Mouse (Mus musculus): Measurements from ENCODE around the gene Mrpl11. TPM values are rescaled to one million over a fixed set of nuclear protein-coding genes. Genes with fewer than 3 reads are reported as not detected.
A peak's percentile ranks its signal among the peaks of the same experiment; 100 is the strongest.
"Not testable (repeated sequence)": the region's sequence is repeated elsewhere in the genome, so short reads cannot be mapped to it uniquely, and the experiment has no call there.

Gene Mrpl11
- total RNA-seq (2021) = 10 to 100 TPM; 70.9 to 73.2 TPM

DNA sequence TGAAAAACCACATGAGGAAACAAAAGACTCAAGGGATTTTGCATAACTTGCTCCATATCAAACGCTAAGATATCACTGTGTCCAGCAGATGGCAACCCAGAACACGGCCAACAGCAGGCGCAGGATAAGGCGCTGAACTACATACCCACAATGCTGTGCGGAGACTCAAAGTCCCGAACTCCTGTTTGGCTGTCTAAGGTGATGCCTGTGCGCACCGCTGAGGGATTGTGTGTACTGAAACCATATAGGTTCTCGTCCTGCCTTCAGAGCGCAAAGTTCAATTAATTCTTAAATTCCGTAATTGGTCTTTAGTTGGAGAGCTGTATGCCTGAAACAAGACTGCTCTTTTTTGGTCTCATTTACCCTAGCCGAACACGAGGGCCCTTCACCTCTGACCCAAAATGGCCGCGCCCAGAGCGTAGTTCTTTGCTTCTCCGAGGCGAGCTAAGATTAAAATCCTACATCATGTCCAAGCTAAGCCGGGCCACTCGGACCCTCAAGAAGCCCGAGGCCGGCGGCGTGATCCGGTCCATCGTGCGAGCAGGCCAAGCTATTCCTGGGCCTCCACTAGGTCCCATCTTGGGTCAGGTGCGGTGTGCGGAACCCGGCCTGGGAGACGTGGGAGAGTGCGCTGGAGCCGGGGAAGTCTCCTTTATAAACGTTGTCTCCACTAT is at the start of gene Mrpl11:
Gene Mrpl11, plus strand, starts transcription at position 220 of the 674 bp plus-strand sequence.
- intact Hi-C loops (cut with DNase I) = loop anchor here (5.0 kb wide), 2 partner anchors 205 to 330 kb away; partner anchors contain the start of gene Rbm4b
- peak; percentile 72 for DNase-seq (ENCODE audit: low spot score)

DNA sequence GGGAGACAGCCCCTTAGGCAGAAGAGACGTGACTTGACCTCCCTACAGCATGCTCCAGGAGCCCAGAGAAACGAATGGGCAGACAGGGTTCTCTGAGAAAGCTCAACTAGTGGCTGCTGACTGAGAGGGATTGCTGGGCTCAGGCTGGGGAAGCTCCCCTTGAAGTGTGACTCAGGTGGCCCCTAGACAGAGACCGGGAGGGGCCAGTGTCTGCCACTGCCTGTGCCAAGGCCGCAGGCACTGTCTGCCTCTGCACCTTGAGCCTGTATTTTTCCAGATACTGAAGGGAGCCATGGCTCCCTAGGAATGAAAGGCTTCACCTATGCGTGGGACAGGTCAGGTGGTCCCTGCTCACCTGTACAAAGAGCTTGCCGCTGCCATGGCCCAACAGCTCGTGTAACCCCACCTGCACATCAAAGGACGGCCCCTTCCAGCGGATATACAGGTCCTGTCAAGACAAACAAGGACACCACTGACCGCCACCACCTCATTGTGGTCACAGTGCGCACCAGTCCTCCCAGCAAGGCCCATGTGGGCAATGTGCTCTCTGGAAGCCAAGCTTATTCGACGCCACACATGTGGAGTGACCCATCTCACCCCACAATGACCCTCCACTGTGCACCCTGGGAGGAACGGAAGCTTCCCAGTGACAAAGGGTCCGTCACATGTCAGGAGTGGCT is 45.9 kb upstream of the Mrpl11 start:
- intact Hi-C loops (cut with DNase I) = no loop called here
- DNase-seq (ENCODE audit: low spot score) = no peak

DNA sequence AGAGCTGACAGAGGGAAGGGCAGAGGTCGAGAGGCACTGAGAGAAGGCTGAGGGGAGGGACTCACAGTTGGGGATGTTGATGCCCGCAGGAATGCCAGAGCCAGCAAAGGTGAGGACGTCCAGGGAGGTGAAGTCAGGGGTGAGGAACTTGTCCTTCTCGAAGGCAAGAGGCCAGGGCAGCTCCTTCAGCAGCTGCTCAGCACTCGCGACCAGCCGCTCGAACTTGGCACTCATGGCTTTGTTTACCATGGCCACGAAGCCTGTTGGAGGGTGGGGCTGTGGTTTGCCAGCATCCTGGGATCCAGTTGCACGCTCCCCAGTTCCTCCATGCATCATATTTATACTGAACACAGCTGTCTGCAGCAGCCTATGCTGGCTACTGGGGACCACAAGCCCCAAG is 45.1 kb upstream of the Mrpl11 start:
- intact Hi-C loops (cut with DNase I) = no loop called here
- DNase-seq (ENCODE audit: low spot score) = no peak

DNA sequence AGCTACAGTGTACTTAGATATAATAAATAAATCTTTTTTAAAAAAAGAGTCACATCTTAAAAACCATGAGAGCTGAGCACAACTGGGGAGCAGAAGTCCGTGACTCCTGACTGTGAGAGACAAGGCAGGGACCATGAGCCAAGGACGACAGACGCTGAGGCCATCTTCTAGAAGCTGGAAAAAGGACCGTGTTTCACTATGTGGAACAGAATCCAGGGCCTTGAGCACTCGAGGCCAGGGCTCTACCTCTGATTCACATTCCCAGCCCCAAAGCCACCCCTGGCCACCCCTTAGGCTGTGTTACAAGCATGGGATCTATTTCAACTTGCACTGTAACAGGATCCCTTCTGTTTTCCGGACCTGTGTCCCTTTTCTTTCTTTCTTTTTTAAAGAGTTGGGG is 42.3 kb upstream of the Mrpl11 start:
- intact Hi-C loops (cut with DNase I) = no loop called here
- no peak for DNase-seq (ENCODE audit: low spot score)

DNA sequence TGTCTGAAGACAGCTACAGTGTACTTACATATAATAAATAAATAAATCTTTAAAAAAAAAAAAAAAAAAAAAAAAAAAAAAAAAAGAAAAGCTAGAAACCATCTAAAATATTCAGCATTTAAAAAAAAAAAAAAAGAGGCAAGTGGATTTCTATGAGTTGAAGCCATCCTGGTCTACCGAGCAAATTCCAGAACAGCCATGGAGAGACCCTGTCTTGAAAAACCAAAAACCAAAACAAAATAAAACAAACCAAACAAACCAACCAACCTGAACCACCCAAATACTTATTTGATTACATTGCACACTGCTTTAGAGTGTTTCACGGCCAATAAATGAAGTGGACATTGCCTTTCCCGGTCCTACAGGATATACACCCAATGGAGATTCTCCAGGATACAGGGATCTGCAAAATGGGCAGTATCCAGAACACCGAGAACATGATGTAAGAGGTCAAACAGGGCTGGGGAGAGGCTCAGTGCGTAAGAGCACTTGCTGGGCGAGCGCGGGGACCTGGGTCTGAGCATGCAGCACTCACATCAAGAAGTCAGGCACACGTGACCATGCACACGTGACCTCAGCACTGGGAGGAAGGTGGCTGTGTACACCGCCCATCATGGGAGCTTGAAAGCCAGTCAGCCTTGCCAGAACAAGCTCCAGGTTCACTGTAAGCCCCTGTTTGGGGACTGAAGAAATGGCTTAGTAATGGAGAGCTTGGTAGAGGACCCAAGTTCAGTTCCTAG is 36.7 kb upstream of the Mrpl11 start:
- no peak for DNase-seq (ENCODE audit: low spot score)
- intact Hi-C loops (cut with DNase I) = no loop called here

DNA sequence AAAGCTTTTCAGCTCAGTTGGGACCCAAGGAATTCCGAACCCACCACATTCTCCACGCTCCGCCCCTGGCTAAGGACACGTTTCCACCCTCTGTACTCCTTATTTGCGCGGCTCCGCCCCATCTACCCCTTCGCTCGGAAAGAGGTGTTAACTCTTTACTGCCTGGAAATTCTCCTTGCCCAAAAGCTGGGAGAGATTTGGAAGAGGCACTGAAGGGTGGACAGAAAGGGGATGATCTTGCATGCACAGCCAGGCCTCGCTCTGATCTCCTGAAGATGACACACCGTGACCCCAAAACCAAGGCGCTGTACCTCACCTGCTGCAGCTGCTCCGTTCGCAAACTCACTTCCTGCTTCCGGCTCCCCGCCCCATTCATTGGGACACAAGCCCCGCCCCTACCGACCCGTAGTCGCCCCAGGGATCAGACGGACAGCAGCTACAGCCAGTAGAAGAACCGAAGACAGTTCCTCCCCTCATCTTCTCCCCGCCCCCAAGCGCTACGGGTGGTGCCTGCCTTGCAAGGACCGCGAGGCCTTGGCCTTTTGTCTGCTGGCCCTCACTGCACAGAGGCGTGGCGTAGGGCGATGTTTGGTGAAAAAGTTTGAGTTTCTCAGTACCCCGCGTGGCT is 33.9 kb upstream of the Mrpl11 start, which contains the start of gene Dpp3:
Gene Dpp3, minus strand, starts transcription at position 384 of the 628 bp plus-strand sequence.
- intact Hi-C loops (cut with DNase I) = no loop called here
- peak; percentile 95 for DNase-seq (ENCODE audit: low spot score)

DNA sequence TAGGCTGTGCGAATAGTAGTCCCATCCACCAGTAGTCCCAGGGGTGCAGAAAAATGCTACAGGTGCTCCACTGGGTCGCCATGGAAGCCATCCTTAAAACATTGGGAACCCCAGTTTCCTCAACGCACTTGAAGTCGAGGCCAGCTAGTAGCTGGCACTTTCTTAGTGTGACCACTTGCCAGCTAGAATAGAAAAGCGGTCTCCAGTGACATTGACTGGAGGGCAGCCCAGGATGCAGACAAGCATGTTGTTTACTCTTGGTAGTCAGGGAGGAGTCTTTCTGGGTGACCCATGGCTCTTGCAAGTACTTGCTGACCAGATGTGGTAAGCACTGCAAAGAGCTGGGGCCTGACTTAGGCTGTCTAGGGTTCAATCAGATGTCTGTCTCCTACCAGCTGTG is 33.2 kb upstream of the Mrpl11 start:
- intact Hi-C loops (cut with DNase I) = no loop called here
- no peak for DNase-seq (ENCODE audit: low spot score)

DNA sequence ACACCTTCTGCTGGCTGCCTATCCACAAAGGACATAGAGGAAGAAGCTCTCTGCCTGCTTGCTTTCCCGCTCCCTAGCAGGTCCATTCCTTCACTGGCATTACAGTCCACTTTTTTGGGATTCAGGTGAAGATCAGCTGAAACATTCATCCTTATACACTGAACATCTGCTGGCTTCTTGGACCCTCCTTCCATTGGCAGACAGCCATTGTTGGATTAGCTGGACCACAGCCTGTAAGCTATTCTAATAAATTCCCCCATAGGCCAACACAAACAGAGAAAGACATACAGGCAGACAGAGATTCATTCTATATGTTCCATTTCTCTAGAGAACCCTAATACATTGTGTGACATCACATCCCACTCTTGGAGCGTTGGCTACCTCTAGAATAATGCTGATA is 25.1 kb upstream of the Mrpl11 start:
- intact Hi-C loops (cut with DNase I) = no loop called here
- no peak for DNase-seq (ENCODE audit: low spot score)

DNA sequence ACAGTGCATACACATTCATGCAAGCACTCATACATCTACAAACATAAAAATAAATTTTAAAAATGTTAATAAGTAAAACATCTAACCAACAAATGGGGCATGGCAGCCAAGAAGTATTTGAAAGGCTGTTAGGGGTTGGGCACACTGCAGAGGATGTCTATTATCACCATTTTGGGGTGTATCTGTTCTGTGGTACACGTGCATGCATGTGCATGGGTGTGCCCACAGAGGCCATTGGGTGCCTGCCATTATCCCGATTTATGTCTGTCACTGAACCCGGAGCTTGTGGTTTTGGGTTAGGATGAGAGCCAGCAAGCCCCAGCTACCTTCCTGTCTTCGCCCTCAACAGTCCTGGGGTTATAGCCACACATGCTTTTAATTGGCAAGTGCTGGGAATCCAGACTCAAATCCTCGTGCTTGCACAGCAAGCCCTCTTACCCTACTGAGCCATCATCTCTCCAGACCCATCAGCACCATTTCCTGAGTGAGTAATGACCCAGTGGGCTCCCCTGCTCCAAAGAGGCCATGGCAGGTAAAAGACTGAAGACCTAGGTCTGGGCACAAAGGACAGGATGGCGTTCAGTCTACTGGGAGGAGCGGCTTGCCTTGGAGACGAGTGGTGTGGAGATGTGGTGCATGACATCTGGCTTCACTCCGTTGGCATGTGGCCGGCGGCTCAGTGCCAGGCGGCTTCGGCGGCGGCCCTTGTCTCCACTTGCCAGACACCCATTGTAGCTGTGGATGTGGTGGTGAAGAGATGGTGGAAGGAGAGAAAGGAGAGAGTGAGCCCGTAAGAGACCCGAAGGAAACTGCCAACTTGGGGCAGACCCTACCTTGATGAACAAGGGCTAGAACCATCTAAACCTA is 24.3 kb upstream of the Mrpl11 start:
- intact Hi-C loops (cut with DNase I) = no loop called here
- no peak for DNase-seq (ENCODE audit: low spot score)

DNA sequence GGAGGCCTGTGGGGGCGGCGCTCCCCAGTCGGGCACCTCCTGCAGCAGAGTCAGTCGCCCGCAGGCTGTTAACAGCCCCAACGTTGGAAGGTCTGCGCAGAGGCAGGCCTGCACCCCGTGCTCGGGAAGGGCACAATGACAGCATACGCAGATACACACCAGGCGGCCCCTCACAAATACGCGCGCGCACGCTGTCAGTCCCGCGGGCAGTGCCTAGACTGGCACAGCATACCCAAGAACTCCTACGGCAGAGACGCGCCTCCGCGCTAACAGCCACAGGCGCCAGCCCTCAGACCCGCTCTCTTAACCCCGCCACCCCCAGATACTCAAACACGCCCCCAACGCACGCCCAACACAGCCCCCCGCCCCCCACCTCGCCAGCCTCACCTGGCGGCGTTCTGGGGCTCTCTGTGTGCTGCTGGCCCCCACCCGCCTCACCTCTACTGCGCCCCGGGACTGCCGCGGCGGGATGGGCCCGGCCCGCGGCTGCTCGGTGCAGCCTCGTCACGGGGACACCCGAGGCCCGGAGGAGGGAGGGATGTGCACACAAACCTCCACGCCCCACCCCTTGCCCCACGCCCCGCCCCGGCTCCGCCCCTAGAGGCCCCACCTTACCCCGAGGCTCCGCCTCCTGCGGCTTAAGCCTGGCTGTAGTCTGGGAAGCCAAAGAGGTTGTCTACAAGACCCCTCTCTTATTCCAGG is 19.2 kb upstream of the Mrpl11 start, which contains the start of gene Peli3:
Gene Peli3, minus strand, starts transcription at position 577 of the 702 bp plus-strand sequence.
- intact Hi-C loops (cut with DNase I) = no loop called here
- peak; percentile 25 for DNase-seq (ENCODE audit: low spot score)

DNA sequence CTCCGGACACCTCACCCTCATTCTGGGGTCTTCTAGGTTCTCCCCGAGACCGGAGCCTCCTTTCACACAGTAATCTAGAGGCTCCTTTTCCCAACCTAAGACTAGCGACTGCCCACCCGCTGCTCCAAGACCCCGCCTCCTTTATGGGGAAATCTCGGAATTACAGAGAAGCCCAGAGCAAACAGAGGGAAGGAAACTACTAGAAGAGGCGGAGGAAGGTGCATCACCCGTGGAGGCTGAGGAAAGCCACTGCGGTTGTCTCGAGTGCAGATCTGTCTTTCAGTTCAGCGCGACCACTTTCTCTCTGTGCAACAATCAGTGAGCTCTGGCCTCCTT is 18.7 kb upstream of the Mrpl11 start:
- intact Hi-C loops (cut with DNase I) = no loop called here
- no peak for DNase-seq (ENCODE audit: low spot score)

DNA sequence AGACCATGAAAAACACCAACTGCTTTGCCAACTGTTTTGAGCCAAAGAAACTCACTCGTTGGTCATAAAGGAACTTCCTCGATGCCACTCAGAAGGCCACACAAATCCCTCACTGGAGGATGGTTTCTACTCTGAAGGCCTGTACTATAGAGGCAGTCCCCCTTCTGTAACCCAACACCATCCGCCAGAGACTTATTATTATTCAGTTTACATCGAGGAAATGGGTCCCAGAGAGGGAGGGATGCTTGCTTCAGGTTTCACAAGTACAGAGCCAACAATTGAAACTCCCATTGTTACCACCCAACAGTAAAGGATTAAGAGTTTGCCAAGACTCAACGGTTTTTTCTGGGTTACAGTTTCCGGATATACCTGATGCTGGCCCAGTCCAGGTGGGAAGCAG is 16.4 kb upstream of the Mrpl11 start:
- no peak for DNase-seq (ENCODE audit: low spot score)
- intact Hi-C loops (cut with DNase I) = no loop called here

DNA sequence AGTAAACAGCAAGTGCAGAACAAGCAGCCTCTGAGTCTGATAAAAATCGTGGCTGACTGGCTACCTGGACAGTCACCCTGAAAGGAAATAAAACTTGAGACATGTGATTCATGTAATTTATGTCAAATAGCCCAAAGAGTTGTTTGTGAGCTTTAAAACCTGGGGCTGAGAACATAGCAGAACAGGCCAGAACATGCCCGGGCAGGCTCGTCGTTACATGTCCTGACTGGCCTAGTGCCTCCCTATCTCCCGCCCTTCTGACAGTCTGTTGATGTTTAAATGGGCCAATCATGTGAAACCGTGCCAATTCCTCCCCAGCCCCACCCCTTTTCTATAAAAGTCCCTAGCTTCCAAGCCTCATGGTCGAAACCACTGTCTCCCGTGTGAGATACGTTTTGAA is 13.3 kb upstream of the Mrpl11 start:
- intact Hi-C loops (cut with DNase I) = not testable (repeated sequence)

DNA sequence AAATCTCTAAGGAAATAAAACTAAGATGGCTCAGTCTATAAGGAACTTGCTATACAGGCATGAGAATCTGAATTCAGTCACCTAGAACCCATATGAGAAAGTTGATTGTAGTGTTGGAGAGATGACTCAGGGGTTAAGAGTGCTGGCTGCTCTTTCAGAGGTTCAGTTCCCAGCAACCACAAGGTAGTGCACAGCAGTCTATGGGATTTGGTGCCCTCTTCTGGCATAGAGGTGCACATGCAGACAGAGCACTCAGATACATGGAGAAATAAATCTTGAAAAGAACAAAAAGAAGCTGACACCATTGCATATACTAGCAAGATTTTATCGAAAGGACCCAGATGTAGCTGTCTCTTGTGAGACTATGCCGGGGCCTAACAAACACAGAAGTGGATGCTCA is 6.3 kb downstream of the Mrpl11 start:
- intact Hi-C loops (cut with DNase I) = no loop called here

More for the DNA sequence above, 13.3 kb upstream of the Mrpl11 start:
- DNase-seq (ENCODE audit: low spot score) = not testable (repeated sequence)

DNA sequence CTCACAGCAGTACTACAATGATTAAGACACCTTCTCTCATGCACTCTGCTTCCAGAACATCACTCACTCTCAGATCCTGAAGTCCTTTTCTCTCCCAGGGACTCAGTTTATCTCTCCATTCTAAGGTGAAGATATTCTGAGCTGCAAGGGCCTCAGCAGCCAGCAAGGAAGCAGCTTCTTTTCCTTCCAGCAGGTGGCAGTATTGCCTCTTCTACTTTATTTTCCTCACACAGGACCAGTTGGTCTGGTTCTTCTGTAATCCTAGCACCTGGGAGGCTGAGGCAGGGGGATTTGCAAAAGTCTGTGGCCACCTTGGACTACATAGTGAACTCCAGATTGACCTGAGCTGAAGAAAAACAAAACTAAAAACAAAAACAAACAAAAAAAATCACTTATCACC is 19.8 kb downstream of the Mrpl11 start:
- DNase-seq (ENCODE audit: low spot score) = no peak
- intact Hi-C loops (cut with DNase I) = loop anchor here (1.0 kb wide), 1 partner anchor 21 kb away; no protein-coding TSS in a partner anchor

More for the DNA sequence above, 6.3 kb downstream of the Mrpl11 start:
- no peak for DNase-seq (ENCODE audit: low spot score)

DNA sequence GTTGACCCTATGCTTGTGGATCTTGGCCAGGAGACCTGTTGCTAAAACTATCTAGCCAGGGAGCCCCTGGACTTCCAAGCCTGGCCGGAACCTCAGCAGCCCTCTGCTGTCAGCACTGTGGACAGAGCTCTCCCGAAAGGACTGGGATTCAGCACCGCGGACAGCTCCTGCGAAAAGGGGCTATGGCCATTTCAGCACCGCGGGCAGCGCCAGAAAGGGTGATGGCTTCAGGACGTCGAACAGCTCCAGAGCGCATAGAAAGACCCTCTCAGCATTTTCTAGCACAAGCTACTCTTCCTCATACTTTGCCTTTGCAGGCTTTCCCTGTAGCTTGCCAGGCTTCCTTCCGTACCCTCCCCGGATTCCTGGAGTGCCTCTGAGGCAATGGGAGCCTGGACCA is 27.1 kb downstream of the Mrpl11 start:
- intact Hi-C loops (cut with DNase I) = no loop called here
- peak; percentile 64 for DNase-seq (ENCODE audit: low spot score)

DNA sequence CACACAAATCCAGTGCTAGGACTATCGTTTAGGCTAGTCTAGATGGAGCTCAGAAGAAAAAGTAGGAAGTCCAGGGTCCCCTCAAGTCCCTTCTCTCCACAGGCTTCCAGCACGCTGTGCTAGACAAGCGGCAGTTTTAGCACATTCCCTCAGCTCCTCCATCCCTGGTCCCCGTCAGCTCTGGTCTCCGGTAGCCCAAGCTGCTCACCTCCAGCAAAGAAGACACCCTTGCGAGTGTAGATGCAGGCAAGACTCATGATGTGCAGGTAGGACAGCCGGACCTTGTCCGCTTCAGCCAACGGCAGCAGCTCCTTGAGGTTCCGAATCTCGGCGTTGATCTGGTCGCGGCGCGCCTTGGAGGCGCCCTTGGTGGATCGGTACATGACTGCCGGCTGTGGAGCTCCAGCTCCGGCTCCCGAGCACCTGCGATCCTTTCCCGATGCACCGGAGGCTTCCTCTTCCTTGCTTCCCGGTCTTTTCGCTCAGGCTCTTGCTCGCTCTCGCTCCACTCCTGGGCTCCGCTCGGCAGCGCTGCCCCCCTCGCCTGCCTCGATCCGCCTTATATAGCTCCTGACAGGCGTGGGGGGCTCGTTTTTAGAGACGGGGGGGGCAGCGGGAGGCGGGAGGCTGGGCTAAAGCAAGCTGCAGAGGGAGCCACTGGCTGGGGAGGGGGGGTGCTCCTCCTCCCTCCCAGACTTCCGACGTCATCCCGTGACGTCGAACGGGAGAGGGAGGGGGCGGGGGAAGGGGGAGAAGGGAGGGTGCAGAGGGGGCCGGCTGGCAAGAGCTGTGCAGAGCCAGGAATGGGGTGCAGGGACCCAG is 27.7 kb downstream of the Mrpl11 start:
- intact Hi-C loops (cut with DNase I) = loop anchor here (10.0 kb wide), 1 partner anchor 365 kb away; the partner anchor contains the start of gene Rce1
- no peak for DNase-seq (ENCODE audit: low spot score)

DNA sequence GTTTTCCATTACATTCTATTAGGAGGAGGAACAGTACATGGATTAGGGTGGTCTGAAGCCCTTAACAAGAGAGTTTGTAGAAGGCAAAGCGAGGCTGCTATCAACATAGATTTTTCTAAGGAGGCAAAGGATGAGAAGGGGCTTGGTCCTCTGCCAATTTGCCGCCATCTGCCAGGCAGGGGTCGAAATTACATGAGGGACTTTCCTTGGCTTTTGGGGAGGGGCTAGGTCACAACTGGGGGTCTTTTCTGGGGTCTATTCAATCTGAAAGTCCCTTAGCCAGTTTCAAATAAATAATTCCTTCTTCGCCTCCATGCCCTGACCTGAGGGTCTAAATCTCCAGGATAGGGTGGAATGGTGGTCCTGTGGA is 28.3 kb downstream of the Mrpl11 start, which contains the start of gene Npas4:
Gene Npas4, minus strand, starts transcription at position 61 of the 370 bp plus-strand sequence.
- no peak for DNase-seq (ENCODE audit: low spot score)
- intact Hi-C loops (cut with DNase I) = loop anchor here (10.0 kb wide), 1 partner anchor 365 kb away; the partner anchor contains the start of gene Rce1
